Mouse (Mus musculus): ENCODE data around the gene Prss41.

Prss41 gene

DNA sequence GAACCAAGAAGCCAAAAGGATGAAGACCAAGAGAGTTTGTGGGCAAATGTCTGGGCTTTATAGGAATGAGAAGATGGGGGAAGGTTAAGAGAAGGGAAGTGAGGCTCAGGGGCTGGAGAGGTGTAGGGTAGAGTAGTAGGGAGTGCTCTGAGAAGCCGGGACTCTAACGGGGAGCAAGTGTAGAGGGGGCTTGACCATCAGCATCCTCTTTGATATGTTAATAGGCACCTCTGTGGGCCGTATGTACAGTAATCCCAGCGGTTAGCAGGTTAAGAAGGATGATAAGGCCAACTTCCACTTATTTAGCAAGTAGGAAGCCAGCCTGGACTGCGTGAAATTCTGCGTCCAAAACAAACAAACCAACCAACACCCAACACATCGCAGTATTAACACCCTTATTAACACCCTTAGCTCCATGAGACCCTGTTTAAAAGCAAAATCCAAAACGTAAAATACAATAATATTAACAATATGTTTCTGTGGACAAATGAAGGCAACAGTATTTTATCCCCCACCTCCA is 54.2 kb downstream of the Prss41 start:
- in situ Hi-C loops (cut with MboI; ENCODE audit: unreplicated experiment in 2 of 2): no loop called here

- in situ Hi-C loops (cut with MboI; ENCODE audit: unreplicated experiment in 2 of 2): no loop called here
Measured at GRCm38 (mm10) chr17:23788973-23789372, 55.0 kb downstream of the Prss41 start.

All from v-Abl transformed pro-B cells (cell line).